Mouse (Mus musculus) activated CD4-positive, CD25-positive, alpha-beta regulatory T cell (primary cell): Measurements from ENCODE around the gene Fam204a. TPM values are rescaled to one million over a fixed set of nuclear protein-coding genes. Genes with fewer than 3 reads are reported as not detected.

Experiments used
- polyA plus RNA-seq, 2 experiments: library from polyadenylated mRNA; unstranded; fragments of 100-300 nt; shearing (Covaris generic); gene quantifications; one replicate each; pipeline ENCODE4 v1.2.1; 2017

Fam204a gene
- polyA plus RNA-seq: 10 to 100 TPM; 42.7 to 56.5 TPM

GRCm38 (mm10) chr19:60225899-60226844 lies at the start of gene Fam204a:
Gene Fam204a, minus strand, starts transcription at chr19:60226701.

Other genes with a start within 250 kb of the Fam204a start
- not detected for gene Prlhr, start 241.6 kb upstream of the Fam204a start, polyA plus RNA-seq